Mouse (Mus musculus): Measurements from ENCODE around the gene Siah3. TPM values are rescaled to one million over a fixed set of nuclear protein-coding genes. Genes with fewer than 3 reads are reported as not detected.

The Siah3 gene
- total RNA-seq, 2 experiments from 2014 or later: not detected

Other genes with a start within 250 kb of the Siah3 start
- not detected for gene Cpb2, start 213.7 kb upstream of the Siah3 start, total RNA-seq (2021)
- 10 to 100 TPM; 25.4 to 26.3 TPM for gene Zc3h13, start 171.6 kb upstream of the Siah3 start, total RNA-seq (2021)
- gene Spert, start 137.1 kb downstream of the Siah3 start, total RNA-seq (2021): not detected
- gene Erich6b, start 186.3 kb downstream of the Siah3 start, total RNA-seq (2021): not detected

Data from heart, postnatal 25 days (tissue).